Mouse (Mus musculus): ENCODE data around the gene Glb1.
A peak's percentile ranks its signal among the peaks of the same experiment; 100 is the strongest.
"Not testable (repeated sequence)": the region's sequence is repeated elsewhere in the genome, so short reads cannot be mapped to it uniquely, and the experiment has no call there.

Glb1 gene

DNA sequence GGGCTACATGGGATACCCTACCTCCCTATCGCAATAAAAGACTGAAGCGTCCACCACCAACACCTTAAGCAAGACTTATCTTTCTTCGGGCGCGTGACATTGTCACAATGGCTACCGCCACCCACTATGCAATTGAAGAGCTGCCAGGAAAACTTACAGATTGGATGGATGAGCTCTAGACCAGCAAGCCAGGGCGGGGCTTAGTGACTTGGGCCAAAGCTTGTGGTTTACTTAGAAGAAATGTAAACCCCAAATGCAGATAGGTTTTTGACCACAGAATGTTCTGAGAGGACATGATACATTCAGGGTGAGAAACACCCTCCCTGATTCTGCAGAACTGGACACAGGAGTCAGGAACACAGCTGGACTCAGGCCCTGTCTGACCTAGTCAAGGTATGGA is 100.2 kb downstream of the Glb1 start:
- DNase-seq (ENCODE audit: low read depth, low spot score), result peak; percentile 51

- no peak for DNase-seq (ENCODE audit: low read depth, low spot score)
Measured at GRCm38 (mm10) chr9:114501913-114502312, 101.0 kb downstream of the Glb1 start.

DNA sequence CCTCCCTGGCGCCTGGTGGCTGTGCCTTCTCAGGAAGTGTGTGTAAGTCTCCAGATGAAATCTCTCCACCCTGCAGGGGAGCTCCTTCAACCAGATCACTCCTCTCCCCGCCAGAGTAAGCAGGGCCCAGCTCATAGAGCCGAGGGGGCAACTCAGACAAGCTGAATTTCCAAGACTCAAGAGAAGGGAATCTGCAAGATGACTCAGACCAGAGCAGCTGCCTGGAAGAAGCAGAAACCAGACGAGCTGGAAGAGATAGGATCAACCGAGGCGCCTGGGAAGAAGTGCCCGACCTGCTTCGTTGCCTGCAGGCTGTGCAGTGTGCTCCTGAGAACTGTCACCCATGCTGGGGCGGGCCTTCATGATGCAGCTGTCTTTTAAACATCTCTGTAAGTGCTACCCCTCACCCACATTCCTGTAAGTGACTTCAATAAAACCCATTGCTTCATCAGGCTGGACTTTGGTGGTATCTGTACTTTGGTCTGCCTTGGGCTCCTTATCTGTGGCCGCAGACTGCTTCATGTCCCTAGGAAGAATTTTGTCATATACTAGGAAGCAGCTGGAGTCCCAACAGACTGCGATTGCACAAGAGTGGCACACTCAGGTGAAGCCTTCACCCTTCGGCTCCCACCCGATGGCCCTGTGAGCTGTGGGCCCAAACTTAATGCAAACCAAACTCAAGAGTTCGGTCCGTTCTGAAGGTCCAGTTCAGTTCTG is 102.0 kb downstream of the Glb1 start:
- no peak for DNase-seq (ENCODE audit: low read depth, low spot score)

- DNase-seq (ENCODE audit: low read depth, low spot score), result no peak
Measured at GRCm38 (mm10) chr9:114504816-114505215, 103.9 kb downstream of the Glb1 start, which contains the start of gene Ccr4. Gene Ccr4, minus strand, starts transcription at chr9:114504916.

- DNase-seq (ENCODE audit: low read depth, low spot score), result no peak
Measured at GRCm38 (mm10) chr9:114506564-114506963, 105.7 kb downstream of the Glb1 start.

DNA sequence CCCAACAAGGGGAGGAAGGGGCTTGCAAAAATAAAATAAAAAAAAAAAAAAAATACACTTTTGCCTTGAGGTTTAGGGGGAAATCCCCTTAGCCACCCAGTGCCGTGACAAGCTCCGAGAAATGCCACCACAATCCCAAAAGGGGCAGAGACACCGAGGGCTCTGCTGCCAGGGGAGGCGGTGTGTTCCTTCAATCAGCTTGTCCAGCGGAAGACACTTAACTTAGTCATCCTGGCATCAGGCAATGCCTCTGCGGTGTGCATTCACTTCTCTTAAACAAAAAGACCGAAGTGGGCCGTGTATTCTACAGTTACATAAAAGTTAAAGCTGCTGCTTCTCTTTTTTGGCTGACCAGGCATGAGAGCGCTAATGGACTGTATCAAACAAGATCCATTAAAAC is 106.5 kb downstream of the Glb1 start:
- no peak for DNase-seq (ENCODE audit: low read depth, low spot score)

DNA sequence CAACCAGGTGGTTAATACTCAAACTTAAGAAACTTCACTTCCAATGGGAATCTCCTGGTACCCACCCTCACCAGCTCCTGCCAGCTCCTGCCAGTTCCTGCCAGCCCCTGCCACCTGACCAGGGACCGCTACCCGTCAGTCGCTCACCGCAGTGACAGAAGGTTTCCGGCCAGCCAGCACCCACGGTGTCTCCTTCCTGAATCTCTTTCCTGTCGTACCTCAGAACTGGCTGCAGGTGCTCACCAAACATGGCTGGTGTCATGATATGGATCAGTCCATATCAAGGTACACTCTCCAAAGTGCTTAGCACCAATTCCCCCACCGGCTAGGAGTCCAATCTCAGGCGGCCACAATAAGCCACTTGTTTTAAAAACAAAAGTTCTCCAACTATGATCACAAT is 108.9 kb downstream of the Glb1 start:
- DNase-seq (ENCODE audit: low read depth, low spot score), result no peak

DNA sequence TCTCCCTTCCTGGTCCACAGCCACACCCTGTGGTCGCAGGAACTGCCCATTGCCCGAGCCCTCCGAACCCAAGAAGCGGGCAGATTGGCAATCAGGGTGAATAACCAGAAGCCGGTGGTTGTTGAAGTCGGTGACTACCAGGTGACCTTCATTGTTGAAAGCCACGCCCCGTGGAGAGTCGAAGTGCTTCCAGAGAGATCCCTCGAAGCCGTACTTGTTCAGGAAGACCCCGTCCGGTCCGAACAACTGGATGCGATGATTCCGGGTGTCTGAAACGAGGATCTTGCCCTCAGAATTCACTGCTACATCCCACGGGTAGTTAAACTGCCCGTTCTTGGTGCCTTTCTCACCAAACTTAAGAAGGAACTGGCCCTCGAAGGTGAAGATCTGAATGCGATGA is 112.0 kb downstream of the Glb1 start:
- DNase-seq (ENCODE audit: low read depth, low spot score), result no peak

DNA sequence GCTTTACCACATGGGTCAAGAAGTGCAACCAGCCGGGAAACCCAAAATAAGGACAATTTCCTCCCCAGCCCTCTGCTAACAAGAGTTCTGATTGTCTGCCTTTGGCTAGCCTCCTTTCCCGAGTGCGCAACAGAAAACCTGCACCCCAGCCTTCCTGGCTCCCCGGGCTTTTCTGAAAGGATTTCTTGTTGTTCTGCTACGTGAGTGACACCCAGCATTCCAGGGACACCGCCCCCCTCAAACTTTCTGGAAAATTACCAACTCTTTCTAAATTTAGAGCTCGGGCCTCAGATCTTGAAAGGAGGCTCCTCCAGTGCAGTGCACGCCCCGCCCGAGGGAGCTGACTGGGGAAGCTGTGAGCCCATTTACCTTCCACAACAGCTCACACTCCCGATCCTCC is 114.5 kb downstream of the Glb1 start, which contains the start of gene C130032M10Rik:
Gene C130032M10Rik (plus strand): TSS at position 334 of the 400 bp plus-strand sequence.
- DNase-seq (ENCODE audit: low read depth, low spot score), result no peak

- DNase-seq (ENCODE audit: low read depth, low spot score), result no peak
Measured at GRCm38 (mm10) chr9:114517924-114518497, 117.1 kb downstream of the Glb1 start.

DNA sequence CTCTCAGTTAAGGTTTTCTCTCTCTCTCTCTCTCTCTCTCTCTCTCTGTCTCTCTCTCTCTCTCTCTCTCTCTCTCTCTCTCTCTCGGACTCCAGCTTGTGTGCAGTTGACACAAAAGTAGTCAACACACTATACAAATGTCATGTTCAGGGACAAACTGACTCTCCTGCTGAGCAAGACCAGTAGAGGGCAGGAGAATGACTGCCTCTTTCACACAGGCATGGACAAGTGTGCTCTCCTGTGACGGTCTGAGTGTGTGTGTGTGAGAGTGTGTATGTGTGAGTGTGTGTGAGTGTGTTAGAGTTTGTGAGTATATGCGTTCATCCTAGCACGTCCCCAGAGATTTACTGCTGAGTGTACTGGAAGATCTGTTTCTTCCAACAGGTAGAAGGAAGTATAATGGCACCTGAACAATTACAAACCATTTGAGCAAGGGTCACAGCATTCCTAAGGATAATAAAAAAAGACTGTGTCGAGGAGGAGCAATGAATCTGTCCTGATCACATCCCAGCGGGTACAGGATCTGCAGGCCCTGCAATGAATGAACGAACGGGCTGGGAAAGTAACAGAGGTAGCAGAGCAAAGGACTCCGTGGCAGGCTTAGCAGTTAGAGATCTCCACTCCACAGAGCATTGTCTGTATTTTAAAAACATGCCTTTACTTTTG is 118.1 kb downstream of the Glb1 start:
- no peak for DNase-seq (ENCODE audit: low read depth, low spot score)

DNA sequence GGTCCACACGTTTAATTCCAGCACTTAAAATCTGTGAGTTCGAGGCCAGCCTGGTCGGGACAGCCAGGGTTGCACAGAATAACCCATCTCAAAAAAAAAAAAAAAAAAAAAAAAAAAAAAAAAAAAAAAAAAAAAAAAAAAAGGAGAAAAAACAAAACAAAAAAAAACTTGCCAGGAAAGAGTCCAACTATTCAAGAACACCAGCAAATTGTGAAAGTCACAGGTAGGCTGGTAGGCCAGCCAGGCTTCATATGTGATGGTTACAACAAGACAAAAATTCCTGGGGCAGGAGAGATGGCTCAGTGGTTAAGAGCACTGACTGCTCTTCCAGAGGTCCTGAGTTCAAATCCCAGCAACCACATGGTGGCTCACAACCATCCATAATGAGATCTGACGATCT is 119.7 kb downstream of the Glb1 start:
- DNase-seq (ENCODE audit: low read depth, low spot score), result not testable (repeated sequence)

DNA sequence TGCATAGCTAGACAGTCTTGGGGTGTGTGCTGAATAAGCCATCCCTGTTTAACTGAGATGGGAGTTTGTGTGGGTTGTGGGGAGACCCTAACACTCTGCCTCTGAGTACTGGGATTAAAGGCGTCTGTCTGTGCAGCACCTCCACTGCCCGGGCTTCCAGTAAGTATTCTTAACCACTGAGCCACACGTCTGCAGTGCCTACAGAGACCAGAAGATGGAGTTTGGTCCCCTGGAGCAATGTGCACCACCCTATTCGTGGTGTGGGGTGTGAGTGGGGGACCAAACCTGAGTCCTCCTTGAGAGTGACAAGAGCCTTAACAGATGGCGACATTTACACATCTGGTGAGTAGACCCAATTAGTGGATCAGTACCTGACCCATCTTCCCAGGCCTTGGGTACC is 121.2 kb downstream of the Glb1 start:
- no peak for DNase-seq (ENCODE audit: low read depth, low spot score)

DNA sequence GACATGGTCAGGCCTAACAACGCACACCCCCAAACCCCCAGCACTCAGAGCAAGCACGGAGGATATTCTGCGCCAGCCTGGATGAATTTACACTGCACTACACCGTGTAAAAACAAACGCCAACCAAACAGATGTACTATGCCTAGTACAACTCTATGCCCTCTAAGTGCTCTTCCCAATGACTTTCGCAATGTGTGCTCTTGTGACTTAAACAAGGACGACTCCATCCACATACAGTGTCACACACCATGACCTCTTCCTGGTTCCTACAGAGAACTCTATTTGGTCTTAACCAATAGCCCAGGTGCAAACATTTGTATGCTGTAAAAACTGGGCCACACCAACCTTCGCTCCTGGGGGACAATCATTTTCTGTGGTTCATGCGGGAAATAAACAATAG is 121.6 kb downstream of the Glb1 start:
- DNase-seq (ENCODE audit: low read depth, low spot score), result no peak

Measured in 3T3-L1 (cell line).